Mouse (Mus musculus): ENCODE data around the gene Kcne2.

Kcne2 gene

DNA sequence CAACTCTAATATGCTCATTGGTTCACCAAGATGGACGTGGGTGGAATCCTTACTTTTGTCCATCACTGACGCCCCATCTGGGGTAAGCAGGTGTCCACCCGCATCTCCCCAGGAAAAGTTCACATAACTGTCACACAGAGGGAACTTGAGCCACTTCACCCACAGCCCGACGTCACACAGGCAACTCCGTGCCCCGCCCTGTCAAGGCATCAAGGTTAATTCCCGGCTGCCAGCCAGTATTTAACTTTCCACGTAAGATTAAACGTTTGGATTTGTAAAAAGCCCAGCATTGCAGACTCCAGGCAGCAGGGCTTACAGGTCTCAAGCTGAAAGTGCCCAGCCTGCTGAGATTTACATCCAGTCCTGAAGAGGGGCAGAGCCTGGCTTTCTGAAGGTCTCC is at the start of gene Kcne2:
Gene Kcne2, plus strand, starts transcription at position 289 of the 400 bp plus-strand sequence.
- DNase-seq (ENCODE audit: low spot score): no peak

DNA sequence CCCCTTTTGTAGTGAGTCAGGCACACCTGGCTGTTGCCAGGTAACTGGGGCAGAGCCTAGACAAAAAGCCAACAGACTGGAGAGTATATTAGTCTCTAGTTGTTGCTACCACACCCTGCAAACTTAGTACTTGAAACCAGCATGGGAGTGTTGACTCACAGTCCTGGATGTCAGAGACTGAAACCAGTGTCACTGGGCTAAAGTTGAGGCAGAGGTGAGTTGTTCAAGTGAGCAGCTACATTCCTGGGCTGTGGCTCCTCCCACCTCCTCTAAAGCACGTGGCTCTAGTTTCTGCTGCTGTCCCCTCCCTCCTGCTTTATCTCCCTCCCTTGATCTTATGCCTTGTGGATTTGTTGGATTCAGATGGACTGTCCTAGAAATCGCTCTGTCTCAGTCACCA is 46.3 kb upstream of the Kcne2 start:
- no peak for DNase-seq (ENCODE audit: low spot score)

DNA sequence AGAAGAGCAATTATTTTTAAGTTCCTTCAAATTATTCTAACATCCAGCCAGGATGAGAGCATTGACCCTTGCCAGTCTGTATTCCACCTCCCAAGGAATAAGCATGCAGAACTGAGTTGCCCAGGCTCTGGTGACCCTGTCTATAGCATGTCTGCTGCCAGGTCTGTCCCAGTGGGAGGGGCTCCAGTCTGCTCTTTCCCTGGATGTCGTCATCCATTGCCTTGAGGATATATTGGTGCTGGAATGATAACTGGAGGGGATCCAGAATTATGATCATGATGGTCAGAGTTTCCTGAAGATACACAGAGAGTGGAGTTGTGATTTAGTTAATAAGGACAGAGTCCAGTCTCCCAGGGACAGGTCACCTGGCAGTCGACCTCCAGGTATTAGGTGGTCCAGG is 45.2 kb upstream of the Kcne2 start:
- DNase-seq (ENCODE audit: low spot score): no peak

DNA sequence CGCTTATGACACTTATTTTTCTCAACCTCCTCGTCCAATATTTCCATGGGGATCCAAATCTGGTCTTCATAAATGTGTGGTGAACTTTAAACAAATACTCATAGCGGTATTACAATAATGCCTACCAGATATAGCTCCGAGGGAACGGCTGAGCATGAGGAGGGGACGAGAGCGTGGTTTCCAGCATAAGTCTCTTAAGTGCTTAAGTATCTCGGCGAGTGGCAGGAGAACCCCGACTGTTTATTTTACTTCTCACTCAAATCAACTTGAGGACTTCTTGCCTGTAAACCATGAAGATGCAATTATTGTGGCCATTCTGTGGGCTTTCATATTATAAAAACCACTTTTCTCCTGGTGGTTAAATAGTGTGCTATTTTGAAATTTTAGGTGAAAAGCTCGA is 44.5 kb upstream of the Kcne2 start:
- no peak for DNase-seq (ENCODE audit: low spot score)

DNA sequence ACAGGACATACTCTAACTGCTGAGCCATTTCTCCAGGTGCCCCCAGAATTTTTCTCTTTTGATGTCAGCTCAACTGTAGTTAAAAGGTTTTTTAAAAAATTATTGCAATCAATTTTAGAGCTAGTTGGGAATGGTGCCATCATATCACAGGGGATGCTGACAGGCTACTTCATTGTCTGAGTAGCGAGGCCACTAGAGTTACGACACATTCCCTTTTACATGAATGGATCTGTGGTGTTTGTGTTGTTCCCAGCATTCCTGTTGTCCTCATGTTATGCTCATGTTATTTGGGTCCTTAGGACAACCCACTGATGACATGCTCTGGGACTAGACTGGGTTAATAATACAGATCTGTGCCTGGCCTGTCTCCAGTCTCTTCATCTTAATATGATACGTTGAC is 42.5 kb upstream of the Kcne2 start:
- DNase-seq (ENCODE audit: low spot score): no peak

DNA sequence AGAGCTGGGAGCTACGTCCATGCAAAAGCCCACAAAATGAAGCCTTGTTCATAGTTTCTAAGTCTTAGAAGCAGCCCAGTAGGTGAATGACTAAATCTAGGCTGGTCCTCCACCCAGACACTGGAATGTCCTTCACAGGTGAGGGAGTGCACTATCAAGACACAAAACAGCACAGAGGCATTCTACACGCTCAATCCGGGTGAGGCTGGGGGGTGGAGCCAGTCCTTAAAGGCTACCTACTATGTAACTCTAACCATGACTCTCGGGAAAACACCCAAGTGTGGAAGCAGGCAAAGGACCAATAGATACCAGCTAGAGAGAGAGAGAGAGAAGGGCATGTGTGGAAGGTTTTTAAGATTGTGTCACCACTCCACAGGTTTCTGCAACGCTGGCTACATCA is 41.7 kb upstream of the Kcne2 start:
- DNase-seq (ENCODE audit: low spot score): no peak

DNA sequence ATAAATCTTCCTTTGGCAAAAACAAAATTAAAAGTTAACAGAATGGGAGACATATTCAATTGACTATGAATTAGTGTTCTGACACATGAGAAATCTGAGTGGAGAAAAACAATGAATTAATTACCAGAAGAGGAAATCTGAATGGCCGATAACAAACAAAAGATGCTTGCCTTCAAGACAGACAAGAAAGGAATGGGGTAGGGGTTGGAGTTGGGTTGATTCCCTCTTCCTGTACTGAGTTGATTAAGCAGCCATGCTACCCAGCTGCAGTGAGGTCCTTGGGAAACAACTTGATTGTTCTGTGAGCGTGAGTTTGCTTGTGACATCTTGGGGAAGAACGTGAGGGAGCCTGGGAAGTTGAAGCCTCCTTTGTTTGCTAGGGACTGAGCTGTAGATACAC is 37.9 kb upstream of the Kcne2 start:
- no peak for DNase-seq (ENCODE audit: low spot score)

DNA sequence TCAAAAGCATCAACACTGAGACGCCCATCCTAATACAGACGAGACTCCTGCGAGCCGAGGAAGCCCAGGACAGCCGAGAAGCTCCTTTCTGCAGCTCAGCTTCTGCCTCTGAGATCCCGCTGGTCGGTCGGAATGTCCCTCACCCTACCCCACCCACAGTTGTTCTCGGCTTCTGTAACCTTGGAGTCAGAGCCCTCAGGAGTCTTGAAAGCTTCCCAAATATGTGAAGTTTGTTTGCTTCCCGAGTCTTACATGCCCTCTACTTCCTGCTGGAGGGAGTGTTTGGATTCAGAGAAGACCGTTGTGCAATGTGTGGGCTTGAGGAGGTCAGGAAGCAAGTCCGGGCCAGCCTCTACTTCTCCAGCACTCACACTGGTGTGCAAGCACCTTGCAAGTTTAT is 24.3 kb upstream of the Kcne2 start:
- no peak for DNase-seq (ENCODE audit: low spot score)

GRCm38 (mm10) chr16:92274516-92274915 is 17.7 kb upstream of the Kcne2 start:
- no peak for DNase-seq (ENCODE audit: low spot score)

DNA sequence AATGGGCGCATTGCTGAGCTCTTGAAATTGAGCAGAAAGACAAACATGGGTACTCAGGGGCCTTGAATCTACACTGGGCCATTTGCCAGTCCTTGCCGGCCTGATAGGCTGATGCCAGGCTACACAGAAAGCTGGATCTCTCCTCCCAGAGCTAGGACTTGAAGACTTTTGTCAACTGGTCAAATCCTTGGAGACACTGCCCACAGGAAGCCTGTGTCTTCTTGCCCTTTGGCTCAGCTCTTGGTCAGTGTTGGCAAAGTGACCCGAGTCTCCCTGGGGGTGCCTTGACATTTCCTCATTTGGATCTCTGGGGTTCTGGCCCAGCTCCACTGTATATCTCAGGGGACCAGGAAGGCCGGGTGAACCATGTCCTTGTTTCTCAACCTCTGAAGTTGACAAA is 16.7 kb upstream of the Kcne2 start:
- no peak for DNase-seq (ENCODE audit: low spot score)

DNA sequence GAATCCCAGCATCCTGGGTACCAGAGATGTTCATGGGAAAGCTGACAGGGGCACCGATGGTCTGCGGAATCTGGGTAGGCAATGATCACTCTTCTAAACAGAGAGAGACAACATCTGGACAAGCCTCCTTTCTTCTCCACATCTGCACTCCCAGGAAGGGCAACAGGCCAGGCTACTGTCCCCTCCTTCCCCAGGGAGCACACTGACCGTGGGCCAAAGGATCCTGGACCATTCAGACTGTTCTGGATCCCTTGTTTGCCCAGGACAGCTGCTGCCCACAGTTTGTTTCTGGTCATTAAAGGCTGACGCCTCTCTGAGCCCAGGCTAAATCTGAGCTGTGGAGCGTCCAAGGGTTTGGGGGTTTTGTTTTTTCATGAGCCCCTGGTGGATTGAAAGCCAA is 9.5 kb upstream of the Kcne2 start:
- DNase-seq (ENCODE audit: low spot score): no peak

GRCm38 (mm10) chr16:92285068-92285467 is 7.1 kb upstream of the Kcne2 start:
- no peak for DNase-seq (ENCODE audit: low spot score)

GRCm38 (mm10) chr16:92286609-92287008 is 5.6 kb upstream of the Kcne2 start:
- DNase-seq (ENCODE audit: low spot score): peak; percentile 67

DNA sequence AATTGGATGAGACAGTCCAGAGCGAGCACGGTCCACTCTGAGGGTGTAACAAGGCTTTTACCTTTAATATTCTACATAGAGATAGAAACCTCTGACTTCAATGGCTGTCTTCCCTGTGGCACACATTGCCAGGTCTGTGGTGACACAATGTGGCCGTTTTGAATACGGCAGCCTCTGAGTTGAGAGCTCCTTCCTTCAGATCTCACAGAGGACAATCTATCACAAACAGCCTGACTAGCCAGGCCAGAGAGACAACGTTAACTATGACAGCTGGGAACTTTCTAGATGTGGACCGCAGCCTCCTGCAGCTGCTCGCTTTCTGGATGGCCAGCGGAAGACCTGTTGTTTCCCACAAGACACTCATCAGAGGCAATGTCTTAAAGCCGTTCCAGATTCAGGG is 3.4 kb upstream of the Kcne2 start:
- DNase-seq (ENCODE audit: low spot score): no peak

DNA sequence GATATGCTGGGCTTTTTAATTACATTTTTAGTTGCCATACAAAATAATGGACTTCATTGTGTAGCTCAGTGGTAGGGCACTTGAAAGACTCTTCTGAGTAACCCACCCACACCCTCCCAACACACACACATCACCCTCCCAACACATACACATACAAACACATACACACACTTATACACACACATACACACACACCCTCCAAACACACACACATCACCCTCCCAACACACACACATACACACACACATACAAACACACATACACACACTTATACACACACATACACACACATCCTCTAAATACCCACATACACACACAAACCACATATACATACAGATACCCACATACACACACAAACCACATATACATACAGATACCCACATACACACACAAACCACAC is 2.1 kb upstream of the Kcne2 start:
- no peak for DNase-seq (ENCODE audit: low spot score)

DNA sequence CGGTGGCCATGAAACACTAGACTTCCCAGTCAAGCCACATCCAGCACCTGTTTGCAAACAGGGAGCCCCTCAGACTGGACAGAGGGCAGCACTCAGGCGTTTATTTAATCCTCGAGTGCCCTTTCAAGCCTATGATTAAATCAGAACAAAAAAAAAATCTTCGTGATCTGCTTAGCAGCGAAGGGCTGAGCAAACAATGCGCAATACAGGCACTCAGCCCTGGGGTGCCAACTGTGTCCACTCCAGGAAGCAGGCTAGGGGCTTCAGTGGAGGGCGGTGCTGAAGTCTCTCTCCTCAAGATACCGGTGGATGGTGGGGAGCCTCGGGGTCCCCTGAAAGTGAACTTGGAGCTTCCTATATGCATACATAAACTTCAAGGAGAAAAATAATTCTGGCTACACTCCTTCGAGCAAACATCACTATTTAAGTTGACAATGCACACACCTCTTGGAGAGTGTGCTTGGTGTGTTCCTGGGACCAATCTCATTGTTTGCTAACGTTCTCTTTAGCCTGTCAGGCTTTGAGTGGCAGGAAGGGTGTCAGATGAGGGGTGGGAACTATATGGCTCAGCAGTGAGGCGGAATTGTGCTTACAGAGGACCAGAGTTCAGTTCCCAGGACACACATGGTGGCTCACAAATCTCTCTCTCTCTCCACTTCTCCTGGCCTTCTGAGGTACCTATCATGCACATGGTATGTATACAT is 2.2 kb downstream of the Kcne2 start:
- DNase-seq (ENCODE audit: low spot score): no peak

DNA sequence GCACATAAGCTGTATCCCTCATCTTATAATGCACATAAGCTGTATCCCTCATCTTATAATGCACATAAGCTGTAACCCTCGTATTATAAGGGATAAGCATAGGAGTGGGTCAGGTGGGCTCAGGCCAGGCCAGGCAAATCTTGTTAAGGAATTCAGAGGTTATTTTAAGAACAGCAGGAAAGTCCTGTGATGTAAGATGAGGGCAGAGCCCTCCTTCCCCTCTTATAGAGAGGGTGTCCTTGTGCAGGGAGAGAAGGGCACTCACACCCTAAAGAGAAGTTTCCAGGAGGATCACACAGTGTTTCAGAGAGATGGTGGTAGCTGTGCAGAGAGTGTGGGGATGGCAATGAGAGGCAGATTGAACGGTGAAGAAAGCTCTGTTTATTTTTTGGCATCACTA is 3.1 kb downstream of the Kcne2 start:
- DNase-seq (ENCODE audit: low spot score): no peak

- peak; percentile 93 for DNase-seq (ENCODE audit: low spot score)
Measured at GRCm38 (mm10) chr16:92300649-92301411, 8.6 kb downstream of the Kcne2 start, which contains the start of gene Smim11. TSS of gene Smim11 (plus strand) at chr16:92301286.

- peak; percentile 23 for DNase-seq (ENCODE audit: low spot score)
Measured at GRCm38 (mm10) chr16:92301412-92301806, 9.2 kb downstream of the Kcne2 start.

DNA sequence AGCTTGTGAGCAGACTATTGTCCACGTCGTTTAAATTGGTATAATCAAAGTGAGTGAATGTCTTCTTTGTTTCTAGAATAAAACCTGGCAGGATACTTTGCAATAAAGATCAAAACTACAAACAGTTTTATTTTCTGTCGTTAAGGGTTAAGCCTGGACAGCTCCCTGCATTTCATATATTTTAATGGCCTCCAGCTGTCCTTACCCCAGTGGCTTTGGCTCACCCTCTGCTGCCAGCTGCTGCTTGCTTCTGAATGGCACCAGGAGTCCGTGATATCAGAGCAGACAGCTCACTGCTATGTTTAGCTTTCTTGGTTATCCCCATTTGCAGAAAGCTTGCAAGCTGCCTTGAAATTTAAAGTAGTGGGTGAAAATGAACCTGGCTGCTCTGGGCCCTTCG is 9.8 kb downstream of the Kcne2 start:
- DNase-seq (ENCODE audit: low spot score): no peak

DNA sequence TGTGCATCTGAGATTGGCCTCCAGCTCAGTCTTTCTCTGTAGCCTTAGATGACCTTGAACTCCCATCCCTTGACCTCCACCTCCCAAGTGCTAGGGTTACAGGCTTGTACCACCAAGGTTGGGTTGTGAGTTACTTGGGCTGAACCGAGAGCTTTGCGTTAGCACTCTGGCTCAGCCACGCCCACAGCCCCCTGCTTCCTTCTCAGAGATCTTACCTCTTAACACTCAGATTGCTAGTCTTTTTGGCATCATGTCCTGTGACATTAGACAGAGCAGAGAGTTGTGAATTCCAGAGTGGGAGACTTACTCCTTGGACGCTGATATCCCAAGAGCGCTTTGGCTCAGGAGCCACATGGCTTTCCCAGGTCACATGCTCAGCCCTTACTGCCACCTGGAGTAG is 10.3 kb downstream of the Kcne2 start:
- DNase-seq (ENCODE audit: low spot score): no peak

DNA sequence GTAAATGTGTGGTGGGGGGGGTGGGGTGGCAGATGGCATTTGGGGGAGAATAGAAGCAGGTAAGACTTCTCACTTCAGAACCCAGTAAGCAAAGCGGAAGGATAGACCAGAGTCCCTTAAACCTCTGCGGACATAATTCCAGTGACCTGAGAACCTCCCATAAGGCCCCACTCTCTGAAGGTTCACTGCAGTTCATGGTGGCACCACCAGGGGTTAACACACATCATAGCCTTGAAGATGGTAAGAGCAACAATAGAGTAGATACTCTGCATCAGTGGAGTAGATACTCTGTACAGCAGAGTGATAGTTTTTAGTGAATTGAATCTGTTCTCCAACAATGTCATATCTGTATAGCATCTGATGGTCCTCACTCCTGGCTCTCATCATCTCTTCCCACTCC is 13.3 kb downstream of the Kcne2 start:
- DNase-seq (ENCODE audit: low spot score): no peak

DNA sequence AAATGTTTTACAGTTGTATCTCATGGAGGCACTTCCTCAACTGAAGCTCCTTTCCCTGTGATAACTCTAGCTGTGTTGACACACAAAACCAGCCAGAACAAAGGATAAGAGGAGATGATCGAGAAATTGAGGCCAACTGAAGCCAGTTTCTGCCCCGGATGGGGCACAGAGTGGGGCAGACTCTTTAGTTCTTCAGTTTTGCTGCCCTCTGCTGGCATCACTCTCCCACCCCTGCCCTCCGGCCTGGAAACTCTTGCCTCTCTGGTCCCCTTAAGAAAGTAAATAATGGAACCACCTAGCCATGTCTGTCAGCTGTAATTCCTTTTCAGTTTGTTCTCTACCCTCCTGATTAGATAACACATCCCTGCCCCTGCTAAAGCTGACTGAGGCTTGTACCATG is 15.8 kb downstream of the Kcne2 start:
- no peak for DNase-seq (ENCODE audit: low spot score)

GRCm38 (mm10) chr16:92309126-92309525 is 16.9 kb downstream of the Kcne2 start:
- DNase-seq (ENCODE audit: low spot score): no peak

Data from testis, postnatal 14 days (tissue).